Mouse (Mus musculus): Measurements from ENCODE around the gene Tcp11l1.

DNA sequence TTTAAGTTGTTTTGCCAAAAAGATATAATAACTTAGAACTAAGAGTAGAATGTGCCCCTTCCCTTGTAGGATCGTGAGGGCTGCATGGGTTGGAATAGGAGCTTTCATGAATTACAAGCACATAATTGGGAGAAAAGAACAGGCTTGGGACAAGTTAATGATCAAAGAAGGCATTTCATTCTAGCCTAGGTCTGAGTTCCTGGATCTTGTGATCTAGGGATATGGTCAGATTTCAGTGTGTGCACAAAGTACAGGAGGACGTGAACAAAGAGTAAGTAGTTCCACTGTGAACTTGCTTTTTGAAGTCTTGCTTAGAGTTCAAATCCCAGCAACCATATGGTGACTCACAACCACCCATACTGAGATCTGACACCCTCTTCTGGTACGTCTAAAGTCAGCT lies 34.6 kb downstream of the Tcp11l1 start:
- no peak for TF ChIP-seq MYOD1 (IDR thresholded peaks at IDR 0.05; ENCODE audit: control insufficient read depth in 1 of 3, insufficient read length in 2 of 3, low read depth in 2 of 3)
- no peak for TF ChIP-seq POLR2A (IDR thresholded peaks at IDR 0.05; ENCODE audit: insufficient read length, low read depth)
- TF ChIP-seq USF1 (IDR thresholded peaks at IDR 0.05; ENCODE audit: low read depth) = no peak
- TF ChIP-seq TCF12 (IDR thresholded peaks at IDR 0.05; ENCODE audit: insufficient read depth, poor library complexity, severe bottlenecking) = no peak
- TF ChIP-seq SRF (IDR thresholded peaks at IDR 0.05; ENCODE audit: control insufficient read depth, insufficient read length, low read depth) = no peak
- TF ChIP-seq MAX (IDR thresholded peaks at IDR 0.05; ENCODE audit: low read depth) = no peak
- TF ChIP-seq E2F4 (IDR thresholded peaks at IDR 0.05; ENCODE audit: insufficient read depth) = no peak
- TF ChIP-seq TCF3 (IDR thresholded peaks at IDR 0.05; ENCODE audit: insufficient read length, low read depth) = no peak
- TF ChIP-seq REST (IDR thresholded peaks at IDR 0.05; ENCODE audit: insufficient read depth, insufficient read length) = no peak
- TF ChIP-seq MYOG (IDR thresholded peaks at IDR 0.05; ENCODE audit: control insufficient read depth in 1 of 3, insufficient read depth in 1 of 3, insufficient read length in 2 of 3, low read depth in 2 of 3) = no peak
- no peak for TF ChIP-seq CEBPB (IDR thresholded peaks at IDR 0.05; ENCODE audit: insufficient read depth, poor library complexity, severe bottlenecking)
- no peak for TF ChIP-seq POLR2AphosphoS2 (IDR thresholded peaks at IDR 0.05; ENCODE audit: insufficient read length, low read depth)

Data from myocyte (in vitro differentiated cells).